Mouse (Mus musculus): ENCODE measurements around the gene Rps6kl1.

DNA sequence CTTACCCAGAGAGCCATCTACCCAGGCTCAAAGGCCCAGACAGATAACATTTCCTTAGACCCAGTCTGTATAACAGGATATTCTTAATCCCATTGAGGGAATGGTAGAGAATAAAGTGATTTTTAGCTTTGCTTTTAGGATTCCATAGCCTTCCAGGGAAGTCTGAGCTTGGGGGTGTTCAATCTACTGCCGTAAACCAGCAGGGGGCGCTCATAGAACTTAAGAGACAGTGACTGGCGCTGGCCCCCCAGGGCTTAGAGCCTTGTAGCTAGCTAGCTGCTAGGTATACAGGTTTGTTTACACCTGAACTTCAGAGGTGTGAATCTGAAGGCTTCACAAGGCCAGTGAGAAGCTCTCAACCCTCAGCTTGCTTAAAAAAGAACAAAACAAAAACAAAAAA lies 58.9 kb downstream of the Rps6kl1 start:
- peak; percentile 79 for TF ChIP-seq CTCF (conservative IDR thresholded peaks at IDR 0.05; ENCODE audit: low read length)
- TF ChIP-seq NANOG (IDR thresholded peaks at IDR 0.05; ENCODE audit: borderline replicate concordance, low read length), result no peak
- no peak for TF ChIP-seq POU5F1 (IDR thresholded peaks at IDR 0.05; ENCODE audit: borderline replicate concordance, low read length)
